Mouse (Mus musculus) spleen, postnatal 4 days (tissue): ENCODE data around the gene Omp.

Source experiments
- DNase-seq, 2 experiments: peaks; one replicate each; pipeline ENCODE4 v3.0.0; 2022; ENCODE audit warnings: low spot score in 2 of 2

Omp gene

DNA sequence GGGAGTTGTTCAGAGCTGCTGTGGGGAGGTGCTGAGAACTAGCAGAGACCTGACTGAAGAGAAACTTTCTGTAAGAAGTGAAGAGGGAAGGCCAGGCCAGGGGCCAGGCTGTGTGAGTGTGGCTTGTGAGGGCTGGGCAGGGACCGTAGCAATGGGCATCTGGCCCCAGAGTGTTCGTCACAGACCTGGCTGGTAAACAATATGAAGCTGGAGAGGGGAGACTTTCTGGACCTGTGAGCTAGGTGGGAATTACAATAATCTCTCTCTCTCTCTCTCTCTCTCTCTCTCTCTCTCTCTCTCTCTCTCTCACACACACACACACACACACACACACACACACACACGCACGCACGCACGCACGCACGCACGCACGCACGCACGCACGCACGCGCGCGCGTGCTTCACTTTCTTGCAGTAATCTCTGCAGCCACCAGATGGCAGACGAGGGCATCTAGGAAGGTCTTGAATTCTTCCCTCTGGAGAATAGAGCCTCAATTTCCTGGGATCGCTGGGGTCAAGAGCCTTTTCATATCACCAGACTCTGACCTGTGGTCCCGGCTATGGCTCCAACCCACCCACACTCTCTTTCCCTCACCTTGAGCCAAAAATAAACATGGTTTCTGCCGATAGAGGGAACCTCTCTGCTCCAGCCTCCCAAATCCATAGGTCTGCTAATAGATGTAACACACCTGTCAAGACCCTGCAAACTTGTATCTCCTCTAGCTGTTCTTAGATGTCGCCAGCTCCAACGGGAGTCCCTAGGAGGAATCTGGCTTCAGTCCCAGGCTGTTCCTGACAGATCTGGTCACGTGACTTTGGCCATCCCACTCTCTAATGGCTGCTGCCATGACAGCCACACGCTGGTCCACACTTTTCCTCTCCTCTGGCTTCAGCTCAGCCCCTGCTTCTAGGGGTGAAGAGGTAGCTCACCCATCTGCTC is 42.0 kb downstream of the Omp start:
- peak; percentile 75 to 92 for DNase-seq

DNA sequence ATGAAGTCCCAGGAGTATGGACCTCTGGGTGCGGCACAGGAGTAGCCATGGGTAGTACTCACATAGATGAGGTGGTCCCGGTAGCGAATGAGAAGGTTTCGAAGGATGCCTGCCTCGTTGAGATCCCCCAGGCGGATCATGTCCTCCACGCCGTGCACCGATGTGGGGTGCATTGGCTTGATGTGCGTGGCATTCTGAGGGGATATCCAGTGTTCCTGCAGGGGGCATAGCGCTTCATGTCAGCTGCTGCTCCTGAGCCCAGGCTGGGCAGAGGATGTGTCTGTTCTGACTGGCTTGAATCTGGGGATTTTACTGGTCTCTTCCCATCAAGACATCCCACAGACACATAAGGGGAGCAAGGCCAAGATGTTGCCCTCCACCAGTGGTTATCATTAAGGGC is 42.8 kb downstream of the Omp start:
- no peak for DNase-seq

GRCm38 (mm10) chr7:98097557-98097956 is 47.7 kb downstream of the Omp start:
- DNase-seq: no peak

- DNase-seq: no peak
These were observed 49.5 kb downstream of the Omp start for GRCm38 (mm10) chr7:98095852-98096251.
